Mouse (Mus musculus) liver, adult 2 months (tissue): ENCODE measurements around the gene Lpar2.

Source experiments
- CTCF ChIP-seq: fragments of 200-500 bp; IDR thresholded peaks from 2 replicates; pipeline ENCODE4 v1.5.1; 2011; ENCODE audit warnings: low read depth, low read length, control low read depth
- POLR2A ChIP-seq: fragments of 200-500 bp; IDR thresholded peaks from 2 replicates; pipeline ENCODE4 v1.6.1; 2011; ENCODE audit warnings: low read length, control low read depth; ENCODE audit not compliant: insufficient read depth; ENCODE audit errors: extremely low read depth

GRCm38 (mm10) chr8:69789105-69789504 lies 33.1 kb upstream of the Lpar2 start:
- no peak for TF ChIP-seq CTCF
- no peak for TF ChIP-seq POLR2A
